Mouse (Mus musculus) embryonic facial prominence, embryonic 13.5 days (tissue): Measurements from ENCODE around the gene Tbx10. TPM values are rescaled to one million over a fixed set of nuclear protein-coding genes. Genes with fewer than 3 reads are reported as not detected.
"Not testable (repeated sequence)": the region's sequence is repeated elsewhere in the genome, so short reads cannot be mapped to it uniquely, and the experiment has no call there.

ENCODE experiments used
- ATAC-seq: fragments of 200-750 bp; cut with Nextera tagmentation; 2 replicates; pipeline ENCODE4 v1.8.0; 2017; ENCODE audit warnings: low read depth; ENCODE audit not compliant: insufficient number of reproducible peaks, insufficient read depth, low FRiP score, low TSS enrichment
- H3K27ac ChIP-seq: fragments of 300-500 bp; sonication (generic); 2 replicates; pipeline ENCODE4 v1.5.1; 2015; ENCODE audit warnings: moderate library complexity, mild to moderate bottlenecking, inconsistent platforms
- H3K27me3 ChIP-seq: fragments of 300-500 bp; sonication (generic); 2 replicates; pipeline ENCODE4 v1.6.1; 2015; ENCODE audit warnings: mild to moderate bottlenecking, inconsistent platforms
- H3K36me3 ChIP-seq: fragments of 300-500 bp; sonication (generic); 2 replicates; pipeline ENCODE4 v1.6.1; 2015; ENCODE audit warnings: mild to moderate bottlenecking, inconsistent platforms
- H3K4me1 ChIP-seq: fragments of 300-500 bp; sonication (generic); 2 replicates; pipeline ENCODE4 v1.6.1; 2015; ENCODE audit warnings: inconsistent platforms
- H3K4me2 ChIP-seq: fragments of 300-500 bp; sonication (generic); 2 replicates; pipeline ENCODE4 v1.6.1; 2015; ENCODE audit warnings: moderate library complexity, mild to moderate bottlenecking, inconsistent platforms
- H3K4me3 ChIP-seq: fragments of 300-500 bp; sonication (generic); 2 replicates; pipeline ENCODE4 v1.5.1; 2015; ENCODE audit warnings: mild to moderate bottlenecking, inconsistent platforms
- H3K9ac ChIP-seq: fragments of 300-500 bp; sonication (generic); 2 replicates; pipeline ENCODE4 v1.6.1; 2015; ENCODE audit warnings: mild to moderate bottlenecking, inconsistent platforms
- H3K9me3 ChIP-seq: fragments of 300-500 bp; sonication (generic); 2 replicates; pipeline ENCODE4 v1.6.1; 2016; ENCODE audit warnings: inconsistent platforms
- WGBS: fragments of 180-500 bp; shearing (Covaris S2); methylation state at CpG from one replicate; pipeline ENCODE4 v1.1.7; 2015; ENCODE audit warnings: mixed read lengths; 5-methylcytosine and 5-hydroxymethylcytosine counted together
- polyA plus RNA-seq: library from polyadenylated mRNA; unstranded; fragments of >200 nt; fragmentation: Nextera tagmentation; extraction: Ambion mirVana; gene quantifications from 2 replicates; pipeline ENCODE4 v1.2.1, GENCODE M21; 2015

The Tbx10 gene
- polyA plus RNA-seq, 1 experiment from 2014 or later, result not detected

DNA sequence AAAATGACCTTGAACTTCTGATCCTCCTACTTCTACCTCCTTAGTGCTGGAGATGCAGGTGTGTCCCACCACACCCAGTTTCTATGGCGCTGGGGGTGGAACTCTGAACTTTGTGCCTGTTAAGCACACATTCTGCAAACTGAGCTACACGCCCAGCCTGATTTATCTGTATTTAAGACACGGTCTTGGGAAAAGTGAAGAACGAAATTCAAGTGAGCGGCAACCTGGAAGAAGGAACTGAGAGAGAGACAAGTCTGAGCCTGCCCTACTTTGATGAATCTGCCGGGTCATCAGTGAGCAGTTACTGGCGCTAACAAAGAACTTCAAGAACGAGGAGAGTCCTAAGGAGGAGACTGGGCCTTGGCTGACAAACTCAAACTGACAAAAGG, 54.3 kb downstream of the Tbx10 start:
- Histone ChIP-seq H3K9ac (no peak overlapping the region), H3K36me3 (no peaks in the 10 kb centered on the region), H3K27me3 (no peaks in the 10 kb centered on the region), H3K9me3 (no peaks in the 10 kb centered on the region; the same call in 1 of the 2 replicates), H3K4me3 (no peak overlapping the region), H3K27ac (no peak overlapping the region), H3K4me1 (peaks cover 8% of the 10 kb centered on the region; the same call in 1 of the 2 replicates), H3K4me2 (no peak overlapping the region)
- WGBS, result 68% methylated on average over 8 of the region's 8 CpGs
- no peak for ATAC-seq

GRCm38 (mm10) chr19:4047859-4048258, 55.3 kb downstream of the Tbx10 start:
- Histone ChIP-seq H3K9ac (no peak overlapping the region), H3K4me1 (peaks cover 8% of the 10 kb centered on the region; the same call in 1 of the 2 replicates), H3K4me2 (no peak overlapping the region), H3K4me3 (no peak overlapping the region), H3K27ac (no peak overlapping the region), H3K36me3 (no peaks in the 10 kb centered on the region), H3K9me3 (no peaks in the 10 kb centered on the region; the same call in 1 of the 2 replicates), H3K27me3 (no peaks in the 10 kb centered on the region)
- no peak for ATAC-seq
- 15% methylated on average over 4 of the region's 4 CpGs for WGBS

DNA sequence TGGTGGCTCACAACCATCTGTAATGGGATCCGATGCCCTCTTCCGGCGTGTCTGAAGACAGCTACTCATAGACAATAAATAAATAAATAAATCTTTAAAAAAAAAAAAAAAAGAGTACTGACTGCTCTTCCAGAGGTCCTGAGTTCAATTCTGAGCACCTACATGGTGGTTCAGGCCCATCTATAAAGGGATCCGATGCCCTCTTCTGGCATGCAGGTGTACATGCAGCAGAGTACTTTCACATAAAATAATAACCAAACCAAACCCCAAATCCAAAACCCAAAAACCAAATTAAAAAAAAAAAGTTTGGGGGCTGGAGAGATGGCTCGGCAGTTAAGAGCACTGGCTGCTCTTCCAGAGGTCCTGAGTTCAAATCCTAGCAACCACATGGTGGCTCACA, 56.5 kb downstream of the Tbx10 start:
- not testable (repeated sequence) for H3K4me2 ChIP-seq, H3K27me3 ChIP-seq, H3K4me1 ChIP-seq, H3K9me3 ChIP-seq, ATAC-seq, H3K36me3 ChIP-seq, H3K4me3 ChIP-seq, H3K27ac ChIP-seq, H3K9ac ChIP-seq
- WGBS, result 88% methylated on average over 5 of the region's 5 CpGs

Other genes with a start within 250 kb of the Tbx10 start
- gene Kmt5b, start 225.3 kb upstream of the Tbx10 start, polyA plus RNA-seq, result 34.1 and 36.0 TPM in 2 replicates
- gene Chka, start 141.0 kb upstream of the Tbx10 start, polyA plus RNA-seq, result 54.8 and 56.5 TPM in 2 replicates
- gene Tcirg1, start 85.6 kb upstream of the Tbx10 start, polyA plus RNA-seq, result 53.7 and 58.0 TPM in 2 replicates
- 258 and 278 TPM in 2 replicates for gene Ndufs8, start 80.0 kb upstream of the Tbx10 start, polyA plus RNA-seq
- 1.6 and 1.7 TPM in 2 replicates for gene Aldh3b1, start 62.9 kb upstream of the Tbx10 start, polyA plus RNA-seq
- gene Unc93b1, start 57.6 kb upstream of the Tbx10 start, polyA plus RNA-seq, result 15.8 and 16.6 TPM in 2 replicates
- gene Aldh3b3, start 34.1 kb upstream of the Tbx10 start, polyA plus RNA-seq, result 0.24 TPM in 1 of 2 replicates, not detected in the other
- gene Aldh3b2, start 20.4 kb upstream of the Tbx10 start, polyA plus RNA-seq, result 7.9 and 8.2 TPM in 2 replicates
- gene Acy3, start 6.2 kb upstream of the Tbx10 start, polyA plus RNA-seq, result 3.1 and 3.7 TPM in 2 replicates
- 36.5 and 37.8 TPM in 2 replicates for gene Nudt8, start 7.8 kb downstream of the Tbx10 start, polyA plus RNA-seq
- 5.6 and 6.5 TPM in 2 replicates for gene Gm49405, start 7.9 kb downstream of the Tbx10 start, polyA plus RNA-seq
- gene Doc2g, start 10.6 kb downstream of the Tbx10 start, polyA plus RNA-seq, result 7.3 and 8.1 TPM in 2 replicates
- 178 and 206 TPM in 2 replicates for gene Ndufv1, start 20.1 kb downstream of the Tbx10 start, polyA plus RNA-seq
- 535 and 609 TPM in 2 replicates for gene Gstp1, start 45.2 kb downstream of the Tbx10 start, polyA plus RNA-seq
- 1.2 and 3.4 TPM in 2 replicates for gene Gstp2, start 53.3 kb downstream of the Tbx10 start, polyA plus RNA-seq
- gene Gstp3, start 66.8 kb downstream of the Tbx10 start, polyA plus RNA-seq, result 0.32 and 0.41 TPM in 2 replicates
- gene Cabp2, start 88.8 kb downstream of the Tbx10 start, polyA plus RNA-seq, result not detected in 2 replicates
- 55.6 and 62.3 TPM in 2 replicates for gene Cdk2ap2, start 104.4 kb downstream of the Tbx10 start, polyA plus RNA-seq
- 6.4 and 8.3 TPM in 2 replicates for gene Pitpnm1, start 107.2 kb downstream of the Tbx10 start, polyA plus RNA-seq
- 97.6 and 107 TPM in 2 replicates for gene Aip, start 133.1 kb downstream of the Tbx10 start, polyA plus RNA-seq
- gene Gpr152, start 147.0 kb downstream of the Tbx10 start, polyA plus RNA-seq, result not detected in 2 replicates
- not detected in 2 replicates for gene Cabp4, start 151.3 kb downstream of the Tbx10 start, polyA plus RNA-seq
- gene Coro1b, start 155.9 kb downstream of the Tbx10 start, polyA plus RNA-seq, result 129 and 150 TPM in 2 replicates
- 2.8 and 3.0 TPM in 2 replicates for gene Ptprcap, start 160.9 kb downstream of the Tbx10 start, polyA plus RNA-seq
- gene Rps6kb2, start 170.6 kb downstream of the Tbx10 start, polyA plus RNA-seq, result 65.5 and 69.6 TPM in 2 replicates
- gene Carns1, start 182.7 kb downstream of the Tbx10 start, polyA plus RNA-seq, result 1.7 and 3.0 TPM in 2 replicates
- gene Tbc1d10c, start 198.5 kb downstream of the Tbx10 start, polyA plus RNA-seq, result 1.8 and 3.1 TPM in 2 replicates
- gene Ppp1ca, start 199.3 kb downstream of the Tbx10 start, polyA plus RNA-seq, result 788 and 789 TPM in 2 replicates
- 34.1 and 37.3 TPM in 2 replicates for gene Rad9a, start 208.9 kb downstream of the Tbx10 start, polyA plus RNA-seq
- gene Clcf1, start 221.5 kb downstream of the Tbx10 start, polyA plus RNA-seq, result 11.1 and 11.5 TPM in 2 replicates
- gene AC109138.7, start 221.6 kb downstream of the Tbx10 start, polyA plus RNA-seq, result not detected in 2 replicates
- gene Pold4, start 239.1 kb downstream of the Tbx10 start, polyA plus RNA-seq, result 21.2 and 24.9 TPM in 2 replicates